Mouse (Mus musculus): ENCODE measurements at regions not wholly inside any gene's neighbourhood (a gene's known extent, or its start where the extent isn't known, plus 50 kb on each side); places are given as distances from the start of the nearest gene placed in this dataset.

- H3K9me3 ChIP-seq (replicated peaks), result no peaks in the 10 kb centered on the region
- no peaks in the 10 kb centered on the region for H3K27me3 ChIP-seq (ENCODE audit: insufficient read depth, low read length)
- ATAC-seq (ENCODE audit: extremely low read depth, insufficient number of reproducible peaks, low FRiP score, poor library complexity, severe bottlenecking), result no peak
- no peaks in the 10 kb centered on the region for H3K4me1 ChIP-seq (ENCODE audit: insufficient read depth, low read depth, low read length)
- no peak for TF ChIP-seq CTCF (IDR thresholded peaks at IDR 0.05; ENCODE audit: low read depth, low read length)
- TF ChIP-seq POLR2AphosphoS5 (IDR thresholded peaks at IDR 0.05; ENCODE audit: insufficient replicate concordance, low read depth, low read length), result no peak
- no peak for TF ChIP-seq GATA1 (IDR thresholded peaks at IDR 0.05; ENCODE audit: borderline replicate concordance, low read length)
- TF ChIP-seq GATA2 (IDR thresholded peaks at IDR 0.05; ENCODE audit: borderline replicate concordance, low read depth, low read length), result no peak
- TF ChIP-seq TAL1 (conservative IDR thresholded peaks at IDR 0.05; ENCODE audit: low read depth, low read length), result no peak
- no peak for DNase-seq (ENCODE audit: low spot score)
- no peak overlapping the region for H3K4me3 ChIP-seq (ENCODE audit: low read depth, low read length)
- no peaks in the 10 kb centered on the region for H3K36me3 ChIP-seq (replicated peaks)
Observed at GRCm38 (mm10) chr5:28009871-28010270, 61.3 kb upstream of the Insig1 start.

- Histone ChIP-seq H3K4me3 (ENCODE audit: low read depth, low read length) (no peak overlapping the region), H3K27me3 (ENCODE audit: insufficient read depth, low read length) (no peaks in the 10 kb centered on the region), H3K4me1 (ENCODE audit: insufficient read depth, low read depth, low read length) (no peaks in the 10 kb centered on the region), H3K9me3 (replicated peaks) (no peaks in the 10 kb centered on the region), H3K36me3 (replicated peaks) (no peaks in the 10 kb centered on the region)
- ATAC-seq (ENCODE audit: extremely low read depth, insufficient number of reproducible peaks, low FRiP score, poor library complexity, severe bottlenecking) (no peak), DNase-seq (ENCODE audit: low spot score) (no peak)
- TF ChIP-seq POLR2AphosphoS5 (IDR thresholded peaks at IDR 0.05; ENCODE audit: insufficient replicate concordance, low read depth, low read length), result no peak
Observed at GRCm38 (mm10) chr5:28010529-28010928, 60.6 kb upstream of the Insig1 start.

GRCm38 (mm10) chr5:28012496-28012895, 58.7 kb upstream of the Insig1 start:
- ATAC-seq (ENCODE audit: extremely low read depth, insufficient number of reproducible peaks, low FRiP score, poor library complexity, severe bottlenecking) (no peak), DNase-seq (ENCODE audit: low spot score) (no peak)
- Histone ChIP-seq H3K36me3 (replicated peaks) (no peaks in the 10 kb centered on the region), H3K9me3 (replicated peaks) (no peaks in the 10 kb centered on the region), H3K27me3 (ENCODE audit: insufficient read depth, low read length) (no peaks in the 10 kb centered on the region), H3K4me1 (ENCODE audit: insufficient read depth, low read depth, low read length) (no peaks in the 10 kb centered on the region), H3K4me3 (ENCODE audit: low read depth, low read length) (no peak overlapping the region)
- TF ChIP-seq GATA1 (IDR thresholded peaks at IDR 0.05; ENCODE audit: borderline replicate concordance, low read length) (no peak), GATA2 (IDR thresholded peaks at IDR 0.05; ENCODE audit: borderline replicate concordance, low read depth, low read length) (no peak), CTCF (IDR thresholded peaks at IDR 0.05; ENCODE audit: low read depth, low read length) (no peak), TAL1 (conservative IDR thresholded peaks at IDR 0.05; ENCODE audit: low read depth, low read length) (no peak), POLR2AphosphoS5 (IDR thresholded peaks at IDR 0.05; ENCODE audit: insufficient replicate concordance, low read depth, low read length) (no peak)

GRCm38 (mm10) chr5:28013619-28014273, 57.4 kb upstream of the Insig1 start:
- no peaks in the 10 kb centered on the region for H3K36me3 ChIP-seq (replicated peaks)
- TF ChIP-seq CTCF (IDR thresholded peaks at IDR 0.05; ENCODE audit: low read depth, low read length) (no peak), GATA1 (IDR thresholded peaks at IDR 0.05; ENCODE audit: borderline replicate concordance, low read length) (no peak), POLR2AphosphoS5 (IDR thresholded peaks at IDR 0.05; ENCODE audit: insufficient replicate concordance, low read depth, low read length) (no peak), TAL1 (conservative IDR thresholded peaks at IDR 0.05; ENCODE audit: low read depth, low read length) (no peak), GATA2 (IDR thresholded peaks at IDR 0.05; ENCODE audit: borderline replicate concordance, low read depth, low read length) (no peak)
- H3K4me1 ChIP-seq (ENCODE audit: insufficient read depth, low read depth, low read length), result no peaks in the 10 kb centered on the region
- DNase-seq (ENCODE audit: low spot score) (no peak), ATAC-seq (ENCODE audit: extremely low read depth, insufficient number of reproducible peaks, low FRiP score, poor library complexity, severe bottlenecking) (no peak)
- no peaks in the 10 kb centered on the region for H3K9me3 ChIP-seq (replicated peaks)
- no peaks in the 10 kb centered on the region for H3K27me3 ChIP-seq (ENCODE audit: insufficient read depth, low read length)
- no peak overlapping the region for H3K4me3 ChIP-seq (ENCODE audit: low read depth, low read length)

- Histone ChIP-seq H3K27me3 (ENCODE audit: insufficient read depth, low read length) (no peaks in the 10 kb centered on the region), H3K9me3 (replicated peaks) (no peaks in the 10 kb centered on the region), H3K4me1 (ENCODE audit: insufficient read depth, low read depth, low read length) (no peaks in the 10 kb centered on the region), H3K36me3 (replicated peaks) (no peaks in the 10 kb centered on the region), H3K4me3 (ENCODE audit: low read depth, low read length) (no peak overlapping the region)
- ATAC-seq (ENCODE audit: extremely low read depth, insufficient number of reproducible peaks, low FRiP score, poor library complexity, severe bottlenecking) (no peak), DNase-seq (ENCODE audit: low spot score) (no peak)
- TF ChIP-seq CTCF (IDR thresholded peaks at IDR 0.05; ENCODE audit: low read depth, low read length) (no peak), TAL1 (conservative IDR thresholded peaks at IDR 0.05; ENCODE audit: low read depth, low read length) (no peak), POLR2AphosphoS5 (IDR thresholded peaks at IDR 0.05; ENCODE audit: insufficient replicate concordance, low read depth, low read length) (no peak), GATA2 (IDR thresholded peaks at IDR 0.05; ENCODE audit: borderline replicate concordance, low read depth, low read length) (no peak), GATA1 (IDR thresholded peaks at IDR 0.05; ENCODE audit: borderline replicate concordance, low read length) (no peak)
Observed at GRCm38 (mm10) chr5:28019864-28020263, 51.3 kb upstream of the Insig1 start.
